Mouse (Mus musculus): Measurements from ENCODE around the gene Taar7a.

- TF ChIP-seq CTCF (IDR thresholded peaks at IDR 0.05; ENCODE audit: low read depth, low read length) (no peak), POLR2A (IDR thresholded peaks at IDR 0.05; ENCODE audit: borderline replicate concordance, low read depth, low read length) (no peak)
Observed at GRCm38 (mm10) chr10:23985546-23985945, 7.7 kb downstream of the Taar7a start, which contains the start of gene Taar6.

Measured in bone marrow macrophage, adult 2 months (primary cell).